Mouse (Mus musculus): ENCODE data around the gene Papolb. TPM values are rescaled to one million over a fixed set of nuclear protein-coding genes. Genes with fewer than 3 reads are reported as not detected.

The Papolb gene
- total and polyA plus RNA-seq, 3 experiments: not detected

- H3K4me3 ChIP-seq (replicated peaks in 1 of 3; ENCODE audit: low read depth in 2 of 3, low read length in 2 of 3, poor library complexity in 1 of 3): no peak overlapping the region
- H3K27ac ChIP-seq (ENCODE audit: insufficient read depth, low read depth): no peak overlapping the region
- H3K36me3 ChIP-seq (replicated peaks in 1 of 2; ENCODE audit: control insufficient read depth in 1 of 2, insufficient read depth in 1 of 2, low read length in 1 of 2): no peaks in the 10 kb centered on the region
- H3K27me3 ChIP-seq (replicated peaks): no peaks in the 10 kb centered on the region
- H3K9ac ChIP-seq (ENCODE audit: insufficient read depth, low read depth): no peak overlapping the region
- in situ Hi-C loops (cut with MboI; ENCODE audit: low pct_ligation_motif_present, low pct_unique_long_range_greater_than_20kb, low sequenced_read_pairs) (loop anchor here (25.0 kb wide), 1 partner anchor 341 kb away; no protein-coding TSS in a partner anchor), dilution Hi-C loops (cut with MboI; ENCODE audit: extremely low pct_ligation_motif_present, extremely low pct_unique_long_range_greater_than_20kb, low sequenced_read_pairs) (no loop called here)
- H3K4me1 ChIP-seq (ENCODE audit: control insufficient read depth in 1 of 2, insufficient read depth in 2 of 2): peaks cover 4 to 16% of the 10 kb centered on the region in 2 experiments
- TF ChIP-seq JUND (conservative IDR thresholded peaks at IDR 0.05; ENCODE audit: low read depth, low read length) (no peak), MEF2A (IDR thresholded peaks at IDR 0.05; ENCODE audit: borderline replicate concordance, low read depth, low read length) (no peak), MYC (IDR thresholded peaks at IDR 0.05; ENCODE audit: low read depth, low read length) (no peak), JUN (IDR thresholded peaks at IDR 0.05; ENCODE audit: insufficient read depth, low read depth, low read length) (no peak), RAD21 (IDR thresholded peaks at IDR 0.05; ENCODE audit: low read depth, low read length) (no peak), CTCF (conservative IDR thresholded peaks at IDR 0.05 in 1 of 2, IDR thresholded peaks at IDR 0.05 in 1 of 2; ENCODE audit: low read depth in 2 of 2, low read length in 2 of 2) (no peak)
- no peaks in the 10 kb centered on the region for H3K9me3 ChIP-seq (replicated peaks; ENCODE audit: low read length)
- DNase-seq (ENCODE audit: extremely low read depth): no peak
- H3K4me2 ChIP-seq (ENCODE audit: insufficient read depth, low read depth, poor library complexity, severe bottlenecking): no peak overlapping the region
- H3K79me2 ChIP-seq (replicated peaks; ENCODE audit: control insufficient read depth, extremely low read depth, insufficient read depth, poor library complexity, severe bottlenecking): no peaks in the 10 kb centered on the region
These were observed 8.5 kb downstream of the Papolb start for GRCm38 (mm10) chr5:142521195-142521866.

DNA sequence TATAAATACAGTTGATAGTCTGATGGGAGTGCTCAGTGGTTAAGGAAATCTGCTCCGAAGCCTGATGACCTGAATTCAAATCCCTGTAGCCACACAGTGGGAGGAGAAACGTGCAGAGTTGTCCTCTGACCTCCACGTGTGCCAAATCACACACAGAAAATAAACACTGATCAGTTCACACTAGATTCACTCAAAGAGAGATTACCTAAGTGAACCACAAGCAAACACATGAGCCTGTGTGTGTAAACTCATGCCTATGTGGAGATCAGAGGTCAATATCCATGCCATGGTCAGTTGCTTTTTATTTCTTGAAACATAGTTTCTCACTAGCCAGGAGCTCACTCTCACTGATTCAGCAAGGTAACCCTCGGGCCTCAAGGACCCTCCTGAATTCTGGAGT is 9.5 kb downstream of the Papolb start:
- no peaks in the 10 kb centered on the region for H3K79me2 ChIP-seq (replicated peaks; ENCODE audit: control insufficient read depth, extremely low read depth, insufficient read depth, poor library complexity, severe bottlenecking)
- H3K27ac ChIP-seq (ENCODE audit: insufficient read depth, low read depth): no peak overlapping the region
- no peak overlapping the region for H3K9ac ChIP-seq (ENCODE audit: insufficient read depth, low read depth)
- H3K36me3 ChIP-seq (replicated peaks in 1 of 2; ENCODE audit: control insufficient read depth in 1 of 2, insufficient read depth in 1 of 2, low read length in 1 of 2): no peaks in the 10 kb centered on the region
- H3K4me2 ChIP-seq (ENCODE audit: insufficient read depth, low read depth, poor library complexity, severe bottlenecking): no peak overlapping the region
- H3K4me1 ChIP-seq (ENCODE audit: control insufficient read depth in 1 of 2, insufficient read depth in 2 of 2): peaks cover 4 to 16% of the 10 kb centered on the region in 2 experiments
- in situ Hi-C loops (cut with MboI; ENCODE audit: low pct_ligation_motif_present, low pct_unique_long_range_greater_than_20kb, low sequenced_read_pairs): loop anchor here (25.0 kb wide), 1 partner anchor 342 kb away; no protein-coding TSS in a partner anchor
- H3K9me3 ChIP-seq (replicated peaks; ENCODE audit: low read length): no peaks in the 10 kb centered on the region
- TF ChIP-seq NELFE (IDR thresholded peaks at IDR 0.05; ENCODE audit: low read depth, low read length) (no peak), IRF4 (IDR thresholded peaks at IDR 0.05; ENCODE audit: low read depth, low read length) (no peak), MXI1 (IDR thresholded peaks at IDR 0.05; ENCODE audit: low read depth, low read length) (no peak), SMC3 (IDR thresholded peaks at IDR 0.05; ENCODE audit: low read depth, low read length) (no peak), RAD21 (IDR thresholded peaks at IDR 0.05; ENCODE audit: low read depth, low read length) (no peak), E2F4 (IDR thresholded peaks at IDR 0.05; ENCODE audit: insufficient replicate concordance, low read depth, low read length) (no peak), TBP (conservative IDR thresholded peaks at IDR 0.05; ENCODE audit: low read depth, low read length) (no peak), NRF1 (IDR thresholded peaks at IDR 0.05; ENCODE audit: low read depth, low read length) (no peak), ZKSCAN1 (IDR thresholded peaks at IDR 0.05; ENCODE audit: borderline replicate concordance, low read depth, low read length) (no peak), ZNF384 (IDR thresholded peaks at IDR 0.05; ENCODE audit: low read depth, low read length) (no peak), HCFC1 (IDR thresholded peaks at IDR 0.05; ENCODE audit: low read depth, low read length) (no peak), GABPA (IDR thresholded peaks at IDR 0.05; ENCODE audit: insufficient replicate concordance, low read depth, low read length) (no peak), JUND (conservative IDR thresholded peaks at IDR 0.05; ENCODE audit: low read depth, low read length) (no peak), UBTF (IDR thresholded peaks at IDR 0.05; ENCODE audit: low read depth, low read length) (no peak), ELF1 (IDR thresholded peaks at IDR 0.05; ENCODE audit: low read depth, low read length) (no peak), EP300 (IDR thresholded peaks at IDR 0.05; ENCODE audit: low read length) (no peak), PAX5 (IDR thresholded peaks at IDR 0.05; ENCODE audit: low read length) (no peak), MYC (IDR thresholded peaks at IDR 0.05; ENCODE audit: low read depth, low read length) (no peak), RCOR1 (conservative IDR thresholded peaks at IDR 0.05; ENCODE audit: low read depth, low read length) (no peak), CHD1 (IDR thresholded peaks at IDR 0.05; ENCODE audit: low read depth, low read length) (no peak)
- dilution Hi-C loops (cut with MboI; ENCODE audit: extremely low pct_ligation_motif_present, extremely low pct_unique_long_range_greater_than_20kb, low sequenced_read_pairs): no loop called here
- no peak for DNase-seq (ENCODE audit: extremely low read depth)
- no peak overlapping the region for H3K4me3 ChIP-seq (replicated peaks in 1 of 3; ENCODE audit: low read depth in 2 of 3, low read length in 2 of 3, poor library complexity in 1 of 3)
- no peaks in the 10 kb centered on the region for H3K27me3 ChIP-seq (replicated peaks)

Measured in CH12.LX (cell line).